Mouse (Mus musculus) small intestine, adult 2 months (tissue): ENCODE measurements around the gene Slc35e2.
A peak's percentile ranks its signal among the peaks of the same experiment; 100 is the strongest.

ENCODE experiments used
- CTCF ChIP-seq: fragments of 200-500 bp; IDR thresholded peaks from 2 replicates; pipeline ENCODE4 v1.5.1; 2012; ENCODE audit warnings: low read depth, mild to moderate bottlenecking, control low read depth, inconsistent platforms, low read length, moderate library complexity, mixed read lengths; ENCODE audit not compliant: insufficient replicate concordance, insufficient read length; ENCODE audit errors: extremely low read depth
- POLR2A ChIP-seq: fragments of 200-500 bp; IDR thresholded peaks from 2 replicates; pipeline ENCODE4 v1.6.1; 2012; ENCODE audit warnings: low read depth, mild to moderate bottlenecking, control low read depth, inconsistent platforms, low read length, moderate library complexity

GRCm38 (mm10) chr4:155601091-155601996 lies at the start of gene Slc35e2:
- TF ChIP-seq CTCF: no peak
- TF ChIP-seq POLR2A: peak; percentile 74; the same call in 1 of the 2 replicates
